Mouse (Mus musculus) activated CD4-positive, CD25-positive, alpha-beta regulatory T cell, adult 4 months (primary cell): ENCODE results near the gene Aass. TPM values are rescaled to one million over a fixed set of nuclear protein-coding genes. Genes with fewer than 3 reads are reported as not detected.

Experiments used
- ATAC-seq: one replicate; pipeline ENCODE4 v1.8.0; 2017
- polyA plus RNA-seq, 2 experiments: library from polyadenylated mRNA; unstranded; fragments of 100-300 nt; shearing (Covaris generic); gene quantifications; one replicate each; pipeline ENCODE4 v1.2.1; 2017

Aass gene
- polyA plus RNA-seq, 2 experiments from 2014 or later = not detected

DNA sequence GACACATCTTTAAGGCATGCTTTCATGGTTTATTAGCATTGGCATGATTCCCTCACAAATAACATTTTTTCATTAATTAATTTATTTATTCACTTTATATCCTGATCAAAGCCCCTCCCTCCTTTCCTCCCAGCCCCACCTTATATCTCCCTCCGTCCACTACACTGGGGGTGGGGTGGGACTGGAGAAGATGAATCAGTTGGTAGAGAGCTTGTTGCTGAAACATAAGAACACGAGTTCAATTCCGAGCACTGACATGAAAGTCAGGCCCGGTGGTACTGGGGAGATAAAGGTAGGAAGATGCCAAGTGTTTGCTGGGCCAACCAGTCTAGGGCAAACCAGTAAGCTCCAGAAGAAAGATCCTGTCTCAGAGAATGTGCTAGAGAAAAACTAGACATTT lies 84.0 kb downstream of the Aass start:
- ATAC-seq = no peak

DNA sequence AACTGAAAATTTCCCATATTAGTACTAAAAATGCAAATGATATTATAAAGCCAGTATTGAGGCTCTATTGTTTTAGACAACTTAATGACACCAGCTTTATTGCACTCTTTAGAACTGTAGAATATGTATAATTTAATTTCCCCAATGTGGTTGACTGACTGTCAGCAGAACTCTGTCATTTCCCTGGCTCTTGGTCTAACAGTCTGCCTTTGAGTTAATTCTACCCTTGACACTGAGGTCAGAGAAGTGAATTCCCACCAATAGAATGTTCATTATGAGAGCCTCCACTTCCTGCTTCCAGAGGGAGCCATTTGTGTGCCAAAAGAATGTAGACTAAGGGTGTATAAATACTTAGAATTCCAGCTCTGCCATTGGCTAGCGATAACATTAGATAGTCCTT lies 104.5 kb downstream of the Aass start:
- no peak for ATAC-seq

Other genes with a start within 250 kb of the Aass start
- not detected for gene Fezf1, start 115.4 kb upstream of the Aass start, polyA plus RNA-seq